In the genomic region with DNA sequence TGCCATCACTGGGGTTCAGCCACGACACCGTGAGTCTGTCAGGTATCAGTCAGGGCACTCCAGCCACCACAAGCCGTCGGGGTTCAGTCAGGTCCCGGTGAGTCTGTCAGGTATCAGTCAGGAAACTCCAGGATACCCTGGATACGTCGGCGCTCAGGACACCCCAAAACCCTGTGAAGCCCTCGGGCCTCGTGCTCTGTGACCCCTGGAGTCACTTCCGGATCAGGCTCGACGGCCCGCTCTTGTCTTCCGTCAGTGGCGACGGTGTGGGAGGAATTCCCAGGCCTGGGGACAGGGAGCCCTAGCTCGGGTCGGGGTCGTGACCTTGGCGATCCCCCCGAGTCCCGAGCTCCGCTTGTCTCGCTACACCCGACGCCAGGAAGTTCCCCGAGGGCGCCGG, we compare ENCODE assay signal across 8 mouse cellular contexts. TPM values are rescaled to one million over a fixed set of nuclear protein-coding genes. Genes with fewer than 3 reads are reported as not detected.
DNase-seq lines count a peak whose midpoint lies in the region; ATAC-seq lines count a peak whose summit lies in the region.

No protein-coding gene starts in this region.

- H3K36me3 ChIP-seq in kidney, embryonic 15.5 days: peaks cover 30% of the 10 kb centered on the region

- H3K27me3 ChIP-seq in kidney, embryonic 15.5 days: no peaks in the 10 kb centered on the region

- H3K9me3 ChIP-seq in kidney, embryonic 15.5 days (replicated peaks): no peaks in the 10 kb centered on the region

- H3K9ac ChIP-seq in kidney, embryonic 15.5 days: peak overlapping the region; percentile 89

- H3K4me2 ChIP-seq in kidney, embryonic 15.5 days: peak overlapping the region; percentile 78

- peak; percentile 31 for ATAC-seq in kidney, embryonic 15.5 days (replicated peaks; ENCODE audit: low FRiP score)

- DNase-seq in kidney, adult 9 months: no peak
- DNase-seq in adipocyte (ENCODE audit: low spot score): peak; percentile 64
- peak; percentile 8 for DNase-seq in forelimb bud, embryonic 11.5 days (ENCODE audit: low read depth, low spot score)
- DNase-seq in lung, postnatal 25 days (ENCODE audit: low spot score): peak; percentile 14
- no peak for DNase-seq in adrenal gland, postnatal 4 days (ENCODE audit: low spot score in 2 of 2)
- no peak for DNase-seq in cerebellum, adult 11-12 months
- no peak for DNase-seq in gastrocnemius, postnatal 10 days

- H3K4me1 ChIP-seq in kidney, embryonic 15.5 days: peaks cover 33% of the 10 kb centered on the region

- H3K4me3 ChIP-seq in kidney, embryonic 15.5 days (replicated peaks): peak overlapping the region; percentile 88

- peak overlapping the region; percentile 78 for H3K27ac ChIP-seq in kidney, embryonic 15.5 days

- 7% methylated on average over 30 of the region's 30 CpGs for WGBS in kidney, embryonic 15.5 days

RNA-seq across cellular contexts. Expression of gene Prelid3b, which starts 0.5 kb away (rescaled TPM):
- polyA plus RNA-seq in kidney, embryonic 15.5 days (2015; fragmentation: Nextera tagmentation; extraction: Ambion mirVana): 109 and 110 TPM in 2 replicates
- total RNA-seq in adrenal gland, postnatal 4 days (2021): 100 to 1,000 TPM in 1 of 2 experiments, 10 to 100 TPM in 1; 98.1 to 101 TPM
- total RNA-seq in gastrocnemius, postnatal 10 days (2021): 10 to 100 TPM; 55.8 to 56.1 TPM

RNA-seq across cellular contexts. Expression of gene Atp5e, which starts 8.5 kb away (rescaled TPM):
- polyA plus RNA-seq in kidney, embryonic 15.5 days (2015; fragmentation: Nextera tagmentation; extraction: Ambion mirVana): 849 and 854 TPM in 2 replicates
- 100 to 1,000 TPM; 380 to 432 TPM for total RNA-seq in adrenal gland, postnatal 4 days (2021)
- 1,000 to 10,000 TPM in 1 of 2 experiments, 100 to 1,000 TPM in 1; 862 to 1,143 TPM for total RNA-seq in gastrocnemius, postnatal 10 days (2021)

RNA-seq across cellular contexts. Expression of gene Tubb1, which starts 21.9 kb away (rescaled TPM):
- 1.6 and 2.6 TPM in 2 replicates for polyA plus RNA-seq in kidney, embryonic 15.5 days (2015; fragmentation: Nextera tagmentation; extraction: Ambion mirVana)
- 1 to 10 TPM; 1.4 to 2.7 TPM for total RNA-seq in adrenal gland, postnatal 4 days (2021)
- total RNA-seq in gastrocnemius, postnatal 10 days (2021): under 1 TPM in 1 of 2 experiments, not detected in 1; 0.43 TPM

RNA-seq across cellular contexts. Expression of gene Ctsz, which starts 33.6 kb away (rescaled TPM):
- polyA plus RNA-seq in kidney, embryonic 15.5 days (2015; fragmentation: Nextera tagmentation; extraction: Ambion mirVana): 133 and 136 TPM in 2 replicates
- 100 to 1,000 TPM; 107 to 114 TPM for total RNA-seq in adrenal gland, postnatal 4 days (2021)
- 10 to 100 TPM; 50.7 to 73.8 TPM for total RNA-seq in gastrocnemius, postnatal 10 days (2021)

RNA-seq across cellular contexts. Expression of gene Nelfcd, which starts 56.8 kb away (rescaled TPM):
- 112 and 130 TPM in 2 replicates for polyA plus RNA-seq in kidney, embryonic 15.5 days (2015; fragmentation: Nextera tagmentation; extraction: Ambion mirVana)
- total RNA-seq in adrenal gland, postnatal 4 days (2021): 10 to 100 TPM; 77.0 to 78.4 TPM
- total RNA-seq in gastrocnemius, postnatal 10 days (2021): 10 to 100 TPM; 37.3 to 39.1 TPM

Comparison
In these comparisons a context has a peak if more than half of its experiments do, and no peak if none do; other contexts are left out.
1. DNase-seq: peak in adipocyte (single experiment), forelimb bud, embryonic 11.5 days (single experiment) and lung, postnatal 25 days (single experiment); none in kidney, adult 9 months (single experiment), adrenal gland, postnatal 4 days (0 of 2), cerebellum, adult 11-12 months (single experiment) and gastrocnemius, postnatal 10 days (single experiment).